Mouse (Mus musculus) mouse embryonic stem cell (cell line): ENCODE measurements around the gene Cdk5r1.

ENCODE experiments used
- in situ Hi-C, 2 experiments: fragments of 300-500 bp; cut with MboI; formaldehyde crosslinking; loops; 1 replicate in 1 of 2; 3 replicates in 1 of 2; pipeline ENCODE4 v1.14.3; 2019 to 2020; ENCODE audit warnings: low sequenced_read_pairs in 2 of 2, low pct_unique_long_range_greater_than_20kb in 1 of 2, mixed read lengths in 1 of 2; ENCODE audit not compliant: unreplicated experiment in 1 of 2

Gene Cdk5r1

GRCm38 (mm10) chr11:80497225-80497919 lies 20.5 kb downstream of the Cdk5r1 start:
- in situ Hi-C loops, result no loop called here

- in situ Hi-C loops, result no loop called here
Observed at GRCm38 (mm10) chr11:80498328-80499070, 21.7 kb downstream of the Cdk5r1 start.

DNA sequence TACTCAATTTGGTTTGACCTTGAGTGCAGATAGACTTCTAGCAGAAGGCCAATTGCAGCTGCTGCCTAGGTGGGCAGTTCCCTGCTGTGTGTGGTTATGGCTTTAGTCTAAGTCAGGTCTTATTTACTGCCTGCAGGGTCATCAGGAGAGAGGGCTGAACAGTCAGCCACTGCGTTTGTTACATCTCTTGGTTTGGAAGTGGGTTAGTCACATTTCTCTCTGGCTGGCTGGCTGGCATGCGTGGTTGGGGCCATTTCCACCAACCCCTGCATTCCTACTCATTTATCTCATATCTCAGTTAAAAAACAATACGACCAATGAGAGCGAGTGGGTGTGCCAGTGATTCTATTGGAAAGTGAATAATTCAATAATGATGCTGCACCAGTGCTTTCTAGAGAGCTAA lies 22.7 kb downstream of the Cdk5r1 start:
- in situ Hi-C loops, result no loop called here

GRCm38 (mm10) chr11:80503281-80503680 lies 26.5 kb downstream of the Cdk5r1 start:
- in situ Hi-C loops, result no loop called here

GRCm38 (mm10) chr11:80503726-80504452 lies 27.1 kb downstream of the Cdk5r1 start:
- in situ Hi-C loops, result no loop called here

DNA sequence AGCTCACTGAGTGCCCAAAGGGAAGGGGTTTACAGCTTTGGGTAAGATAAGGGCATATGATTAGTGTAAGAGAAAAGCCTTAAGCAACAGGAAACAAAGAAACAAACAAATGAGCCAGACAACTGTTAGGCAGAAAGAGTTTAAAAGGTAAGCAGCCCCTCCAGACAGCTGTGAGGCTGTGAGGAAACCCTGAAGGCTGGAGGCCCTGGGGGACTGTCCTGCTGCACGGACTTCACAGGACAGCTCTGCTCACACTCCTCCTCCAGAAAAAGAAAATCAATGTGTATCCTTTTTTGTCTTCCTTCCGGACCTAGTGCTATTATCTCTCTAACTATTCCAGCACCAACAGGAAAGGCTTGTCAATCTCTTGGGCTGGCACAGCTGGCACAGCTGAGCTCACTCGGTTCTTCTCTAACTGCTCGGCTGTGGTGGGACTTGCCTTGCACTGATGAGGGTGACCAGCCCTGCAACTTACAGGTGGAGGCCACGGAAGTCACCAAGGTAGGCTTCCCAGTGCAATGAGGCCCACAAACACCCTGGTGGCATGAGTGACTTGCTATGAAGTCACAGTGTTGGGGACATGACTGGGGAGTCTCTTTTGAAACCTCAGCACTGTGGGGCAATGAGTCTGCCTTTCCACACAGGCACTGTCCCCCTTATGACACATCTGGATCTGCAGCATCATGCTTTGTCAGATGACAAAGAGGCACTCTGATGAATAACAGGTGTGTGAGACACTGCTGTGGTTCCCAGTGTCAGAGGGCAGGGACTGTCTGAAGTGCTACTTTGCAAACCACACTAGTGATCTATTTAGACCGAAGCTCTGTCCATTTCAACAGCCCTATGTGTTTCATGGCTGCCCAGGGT lies 27.9 kb downstream of the Cdk5r1 start:
- in situ Hi-C loops, result no loop called here

- in situ Hi-C loops, result no loop called here
Observed at GRCm38 (mm10) chr11:80505581-80505980, 28.8 kb downstream of the Cdk5r1 start.

DNA sequence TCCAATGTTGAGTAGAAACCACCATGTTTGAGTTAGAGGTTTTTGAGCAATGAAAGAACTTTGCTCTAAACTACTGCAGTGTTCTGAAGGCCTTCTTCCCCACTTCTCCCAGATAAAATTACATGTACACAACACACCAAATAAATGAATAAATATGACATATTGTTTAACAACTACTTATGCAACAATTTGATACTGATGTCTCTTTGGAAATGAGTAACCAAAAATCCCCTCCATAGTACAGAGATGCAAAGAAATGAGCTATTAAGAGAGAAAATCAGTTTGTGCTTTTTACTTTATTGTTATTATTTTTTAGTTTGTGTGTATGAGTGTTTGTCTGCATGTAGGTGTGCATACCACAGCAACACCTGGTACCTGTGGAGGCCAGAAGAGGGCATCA lies 29.7 kb downstream of the Cdk5r1 start:
- in situ Hi-C loops, result no loop called here

DNA sequence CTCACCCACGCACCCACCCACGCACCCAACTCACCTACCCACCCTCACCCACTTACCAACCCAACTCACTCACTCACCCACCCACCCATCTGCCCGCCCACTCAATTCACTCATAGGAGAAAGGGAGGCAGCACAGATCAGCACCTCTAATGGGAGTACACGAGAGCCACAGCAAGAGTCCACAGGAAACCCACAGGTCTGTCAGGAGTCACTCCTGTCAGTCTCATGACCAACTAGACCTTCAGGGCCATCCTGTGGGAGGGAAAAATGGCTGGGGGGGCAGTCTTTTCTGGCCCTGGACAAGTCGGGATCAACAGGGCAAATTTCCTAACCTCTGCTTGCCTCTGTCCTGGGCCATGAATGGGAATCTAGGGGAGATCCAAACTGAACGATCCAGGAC lies 31.0 kb downstream of the Cdk5r1 start:
- in situ Hi-C loops, result no loop called here

DNA sequence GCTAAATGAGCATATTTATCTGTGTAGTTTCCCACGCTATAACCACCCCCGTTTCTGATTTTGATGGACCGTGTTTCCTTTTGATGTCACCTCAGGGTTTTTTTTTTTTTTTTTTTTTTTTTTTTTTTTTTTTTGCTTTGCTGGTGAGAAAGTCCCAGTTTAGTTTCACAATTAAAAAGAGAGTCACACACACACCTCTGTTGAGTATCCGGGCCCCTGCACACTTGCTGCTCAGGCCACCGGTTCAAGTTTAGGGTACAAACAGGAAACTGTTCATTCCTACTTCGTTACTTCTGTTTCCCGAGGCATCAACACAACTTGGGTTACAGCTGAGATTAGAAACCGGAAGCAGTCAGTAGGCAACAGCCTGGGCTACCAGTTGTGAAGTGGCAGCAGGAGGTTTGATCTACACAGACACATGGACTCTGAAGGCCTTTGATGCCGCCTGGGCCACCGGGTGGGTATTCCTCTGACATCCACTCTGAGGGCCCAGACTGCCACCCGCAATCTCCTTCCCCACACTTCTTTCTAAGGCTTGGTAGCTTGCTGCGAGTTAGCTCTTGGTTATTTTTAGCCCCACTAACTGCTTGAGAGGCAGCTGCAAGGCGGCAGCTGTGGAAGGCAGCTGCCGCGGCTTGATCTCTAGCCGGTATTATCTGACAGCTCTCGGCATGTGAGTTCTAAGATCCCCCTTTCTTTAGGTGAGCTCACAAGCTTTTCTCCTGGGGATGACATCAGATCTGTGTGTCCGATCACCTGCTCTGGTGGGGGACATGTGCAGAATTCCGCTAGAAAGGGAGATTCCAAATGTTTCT lies 31.7 kb downstream of the Cdk5r1 start:
- in situ Hi-C loops, result no loop called here

DNA sequence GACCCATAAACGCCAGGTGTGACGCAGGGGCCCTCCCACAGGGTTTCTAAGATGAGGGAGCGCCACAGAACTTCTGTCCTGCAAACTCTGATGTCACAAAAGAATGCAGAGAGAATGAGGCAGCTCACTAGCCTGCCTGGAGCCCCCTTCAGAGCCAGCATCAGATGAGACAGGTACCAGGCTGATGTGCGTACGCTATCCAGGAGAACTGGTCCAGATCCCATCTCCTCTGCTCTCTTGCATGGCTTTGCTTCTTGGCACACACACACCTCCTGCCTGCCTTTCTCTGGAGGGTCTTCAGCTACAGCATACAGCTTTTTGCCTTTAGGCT lies 32.3 kb downstream of the Cdk5r1 start:
- in situ Hi-C loops, result no loop called here

DNA sequence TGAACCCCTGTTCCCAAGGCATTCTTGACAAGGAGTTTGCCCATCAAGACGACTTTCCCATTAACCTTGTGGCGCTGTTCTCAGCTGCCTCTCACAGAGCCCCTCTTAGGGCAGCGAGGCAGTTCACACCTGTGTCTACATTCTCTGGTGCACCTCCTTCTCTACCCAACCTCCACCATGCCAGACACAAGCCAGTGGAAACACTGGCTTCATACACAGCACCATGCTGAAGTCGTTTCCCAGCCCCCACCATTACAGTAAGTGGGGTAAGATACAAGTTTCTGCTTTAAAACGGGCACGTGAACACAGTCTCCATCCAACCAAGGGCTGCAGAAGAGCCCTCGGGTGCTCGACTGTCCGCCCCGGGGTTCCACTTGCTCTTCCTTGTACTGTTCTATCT lies 33.3 kb downstream of the Cdk5r1 start:
- in situ Hi-C loops, result no loop called here

- in situ Hi-C loops, result no loop called here
Observed at GRCm38 (mm10) chr11:80512313-80513056, 35.7 kb downstream of the Cdk5r1 start.

- in situ Hi-C loops, result no loop called here
Observed at GRCm38 (mm10) chr11:80513796-80514195, 37.0 kb downstream of the Cdk5r1 start.

DNA sequence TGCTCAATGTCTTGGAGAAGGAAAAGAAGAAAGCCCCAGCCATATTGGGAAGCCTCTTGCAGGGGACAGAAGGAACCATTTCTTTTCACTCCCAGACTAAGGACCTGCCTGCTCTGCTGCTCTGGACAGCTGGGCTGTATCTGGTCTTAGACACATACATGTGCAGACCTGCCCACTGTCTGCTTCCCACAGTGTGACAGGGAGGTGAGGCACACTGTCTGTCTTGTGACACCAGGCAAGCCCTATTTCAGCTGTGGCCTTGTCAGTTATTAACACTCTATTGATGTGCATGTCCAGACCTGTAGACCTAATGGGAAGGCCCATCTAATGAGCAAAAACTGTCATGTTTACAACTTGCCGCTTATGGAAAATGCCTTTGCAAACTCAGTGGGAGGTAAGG lies 38.5 kb downstream of the Cdk5r1 start:
- in situ Hi-C loops, result no loop called here

- in situ Hi-C loops, result no loop called here
Observed at GRCm38 (mm10) chr11:80515895-80516294, 39.1 kb downstream of the Cdk5r1 start.
